In genomic region chr11:100790644-100791043, GRCm38 (mm10) we compare ENCODE assay signal across 18 mouse cellular contexts. TPM values are rescaled to one million over a fixed set of nuclear protein-coding genes. Genes with fewer than 3 reads are reported as not detected.
DNase-seq lines count a peak whose midpoint lies in the region; ATAC-seq and TF ChIP-seq lines count a peak whose summit lies in the region.
"Not testable (repeated sequence)": the region's sequence is repeated elsewhere in the genome, so short reads cannot be mapped to it uniquely, and the experiment has no call there.
"Had no signal": no experiment of that assay in that cellular context is flagged by ENCODE, and none has a peak within 500 bp of the region (broad histone marks: within the 10 kb centered on the region; RNA-seq: fewer than 3 reads in every experiment).

No protein-coding gene starts in this region.

- ATAC-seq in midbrain, postnatal 0 days (ENCODE audit: low FRiP score) = not testable (repeated sequence)

- DNase-seq in adrenal gland, postnatal 10 days = peak; percentile 81
- peak; percentile 73 for DNase-seq in cerebellum, adult 9-11 months
- peak; percentile 34 to 64 for DNase-seq in frontal cortex, postnatal 10 days (ENCODE audit: low spot score in 2 of 2)
- DNase-seq in heart, adult 8-10 months (ENCODE audit: low spot score) = peak; percentile 68
- DNase-seq in kidney, adult 18-20 months = peak; percentile 88
- DNase-seq in left cerebral cortex, adult 11 months (ENCODE audit: low spot score) = peak; percentile 22
- DNase-seq in midbrain, postnatal 0 days (ENCODE audit: low spot score) = peak; percentile 36
- DNase-seq in testis, postnatal 14 days (ENCODE audit: low spot score) = peak; percentile 84

- WGBS in midbrain, postnatal 0 days = 90% methylated on average over 9 of the region's 9 CpGs

- H3K27me3 ChIP-seq in midbrain, postnatal 0 days (ENCODE audit: insufficient read depth, low read length) = not testable (repeated sequence)

- TF ChIP-seq CTCF in midbrain, postnatal 0 days (IDR thresholded peaks at IDR 0.05) = not testable (repeated sequence)

- not testable (repeated sequence) for H3K4me3 ChIP-seq in midbrain, postnatal 0 days (ENCODE audit: low read depth, low read length)

- not testable (repeated sequence) for H3K9me3 ChIP-seq in midbrain, postnatal 0 days (ENCODE audit: low read length)

- H3K36me3 ChIP-seq in midbrain, postnatal 0 days (ENCODE audit: insufficient read depth, low read length) = peaks cover 14% of the 10 kb centered on the region

- not testable (repeated sequence) for H3K9ac ChIP-seq in midbrain, postnatal 0 days (replicated peaks; ENCODE audit: low read length, poor library complexity, severe bottlenecking)

- not testable (repeated sequence) for H3K4me2 ChIP-seq in midbrain, postnatal 0 days (ENCODE audit: low read depth, low read length, poor library complexity, severe bottlenecking)

- not testable (repeated sequence) for H3K4me1 ChIP-seq in midbrain, postnatal 0 days (ENCODE audit: insufficient read depth, low read length)

- not testable (repeated sequence) for H3K27ac ChIP-seq in midbrain, postnatal 0 days (ENCODE audit: low read depth, low read length)

RNA-seq across cellular contexts. Expression of gene Ghdc, which starts 19.9 kb away (rescaled TPM):
- 10 to 100 TPM; 14.1 to 15.7 TPM for total RNA-seq in adrenal gland, postnatal 10 days (2021)
- total RNA-seq in heart, adult 8-10 months (2022) = 10 to 100 TPM in 2 of 4 experiments, 1 to 10 TPM in 2; 9.1 to 14.1 (median 10.0) TPM
- total RNA-seq in midbrain, postnatal 0 days (2014; rRNA removed) = 13.9 and 14.1 TPM in 2 replicates
- 6.5 and 6.7 TPM in 2 replicates for polyA plus RNA-seq in midbrain, postnatal 0 days (2015; fragmentation: Nextera tagmentation; extraction: Ambion mirVana)

RNA-seq across cellular contexts. Expression of gene Hcrt, which starts 27.9 kb away (rescaled TPM):
- not detected for total RNA-seq in adrenal gland, postnatal 10 days (2021)
- not detected for total RNA-seq in heart, adult 8-10 months (2022)
- 4.5 and 6.7 TPM in 2 replicates for total RNA-seq in midbrain, postnatal 0 days (2014; rRNA removed)
- 5.7 and 16.8 TPM in 2 replicates for polyA plus RNA-seq in midbrain, postnatal 0 days (2015; fragmentation: Nextera tagmentation; extraction: Ambion mirVana)
- total RNA-seq: gastrocnemius, postnatal 4 days; left cerebral cortex, adult 2 months had no signal
- polyA plus RNA-seq: CD4-positive, CD25-positive, alpha-beta regulatory T cell, adult 4 months; forebrain, embryonic 10.5 days; kidney, embryonic 15.5 days; liver, embryonic 14.5 days; macrophage; Patski; stomach, postnatal 0 days; urinary bladder, adult 2 months had no signal

RNA-seq across cellular contexts. Expression of gene Kcnh4, which starts 30.9 kb away (rescaled TPM):
- under 1 TPM; 0.12 to 0.15 TPM for total RNA-seq in adrenal gland, postnatal 10 days (2021)
- total RNA-seq in heart, adult 8-10 months (2022) = not detected
- 13.7 and 19.6 TPM in 2 replicates for total RNA-seq in midbrain, postnatal 0 days (2014; rRNA removed)
- polyA plus RNA-seq in midbrain, postnatal 0 days (2015; fragmentation: Nextera tagmentation; extraction: Ambion mirVana) = 6.1 and 7.4 TPM in 2 replicates
- polyA plus RNA-seq: CD4-positive, CD25-positive, alpha-beta regulatory T cell, adult 4 months; liver, embryonic 14.5 days; macrophage had no signal

RNA-seq across cellular contexts. Expression of gene Rab5c, which starts 52.6 kb away (rescaled TPM):
- 100 to 1,000 TPM; 182 to 183 TPM for total RNA-seq in adrenal gland, postnatal 10 days (2021)
- 10 to 100 TPM; 47.1 to 62.6 (median 51.0) TPM for total RNA-seq in heart, adult 8-10 months (2022)
- total RNA-seq in midbrain, postnatal 0 days (2014; rRNA removed) = 218 and 250 TPM in 2 replicates
- polyA plus RNA-seq in midbrain, postnatal 0 days (2015; fragmentation: Nextera tagmentation; extraction: Ambion mirVana) = 33.8 and 34.4 TPM in 2 replicates

RNA-seq across cellular contexts. Expression of gene Stat5b, which starts 59.9 kb away (rescaled TPM):
- total RNA-seq in adrenal gland, postnatal 10 days (2021) = 10 to 100 TPM; 60.7 to 72.7 TPM
- total RNA-seq in heart, adult 8-10 months (2022) = 10 to 100 TPM; 57.2 to 64.8 (median 62.7) TPM
- 22.5 and 25.6 TPM in 2 replicates for total RNA-seq in midbrain, postnatal 0 days (2014; rRNA removed)
- polyA plus RNA-seq in midbrain, postnatal 0 days (2015; fragmentation: Nextera tagmentation; extraction: Ambion mirVana) = 13.0 and 15.7 TPM in 2 replicates

Comparison
In these comparisons a context has a peak if more than half of its experiments do, and no peak if none do; other contexts are left out.
1. DNase-seq: peak in every context shown above with its lines; median percentile 88 in kidney, adult 18-20 months; 84 in testis, postnatal 14 days; 81 in adrenal gland, postnatal 10 days; 73 in cerebellum, adult 9-11 months; 68 in heart, adult 8-10 months; 49 in frontal cortex, postnatal 10 days; 36 in midbrain, postnatal 0 days; 22 in left cerebral cortex, adult 11 months.
2. RNA of gene Kcnh4, which starts 30.9 kb away (total RNA-seq): 13.7 to 19.6 TPM in midbrain, postnatal 0 days; 0.12 to 0.15 TPM in adrenal gland, postnatal 10 days and not detected in heart, adult 8-10 months; every median in the first group is over 10 times any median in the second.